Mouse (Mus musculus): ENCODE data around the gene Myzap. TPM values are rescaled to one million over a fixed set of nuclear protein-coding genes. Genes with fewer than 3 reads are reported as not detected.

The Myzap gene
- polyA plus RNA-seq, 1 experiment from 2014 or later = 4.0 TPM

Other genes with a start within 250 kb of the Myzap start
- gene Polr2m, start 106.4 kb downstream of the Myzap start, polyA plus RNA-seq (2014; fragmentation: Nextera tagmentation; extraction: Ambion mirVana) = 279 and 312 TPM in 2 replicates
- 6.1 and 7.2 TPM in 2 replicates for gene Cgnl1, start 179.2 kb upstream of the Myzap start, polyA plus RNA-seq (2014; fragmentation: Nextera tagmentation; extraction: Ambion mirVana)

All from hindbrain, embryonic 14.5 days (tissue).